Mouse (Mus musculus) gastrocnemius, postnatal 25 days (tissue): ENCODE measurements around the gene Cdkn1c. TPM values are rescaled to one million over a fixed set of nuclear protein-coding genes. Genes with fewer than 3 reads are reported as not detected.

Source experiments
- DNase-seq: peaks from one replicate; pipeline ENCODE4 v3.0.0; 2022
- total RNA-seq, 2 experiments: library from RNA; stranded (reverse); gene quantifications; 1 replicate in 1 of 2; 2 replicates in 1 of 2; pipeline ENCODE4 v1.2.3; 2021

The Cdkn1c gene
- total RNA-seq, 2 experiments from 2014 or later = 95.8 to 152 TPM

DNA sequence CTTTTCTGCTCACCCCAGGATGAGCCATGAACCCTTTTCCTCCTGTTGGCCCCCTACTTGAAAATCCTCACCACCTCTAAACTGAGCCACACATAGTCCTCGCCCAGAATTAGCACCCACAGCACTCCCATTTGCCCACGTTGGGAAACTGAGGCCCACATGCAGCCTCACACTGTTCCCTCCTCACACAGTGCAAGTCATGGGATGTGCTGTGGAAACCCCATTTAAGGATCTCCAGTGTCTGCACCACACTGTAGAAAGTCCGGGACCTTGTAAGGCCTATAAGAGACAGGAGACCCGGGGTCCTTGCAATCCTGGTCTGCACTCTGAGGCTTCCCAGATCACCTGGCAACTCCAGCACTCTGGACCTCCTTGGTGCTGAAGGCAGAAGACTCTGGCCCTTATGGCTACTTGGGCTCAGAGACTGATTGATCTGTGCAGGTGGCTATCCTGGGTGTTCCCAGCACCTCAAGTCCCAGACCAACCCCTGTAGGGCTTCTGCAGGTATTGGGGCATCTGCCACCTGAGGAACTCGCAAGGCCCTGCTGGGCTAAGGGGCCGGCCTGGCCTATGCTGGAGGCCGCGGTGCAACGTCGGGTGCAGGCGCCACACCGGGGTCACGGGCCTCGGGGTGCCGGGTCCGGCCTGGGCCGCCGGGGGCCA is 23.5 kb downstream of the Cdkn1c start:
- no peak for DNase-seq

DNA sequence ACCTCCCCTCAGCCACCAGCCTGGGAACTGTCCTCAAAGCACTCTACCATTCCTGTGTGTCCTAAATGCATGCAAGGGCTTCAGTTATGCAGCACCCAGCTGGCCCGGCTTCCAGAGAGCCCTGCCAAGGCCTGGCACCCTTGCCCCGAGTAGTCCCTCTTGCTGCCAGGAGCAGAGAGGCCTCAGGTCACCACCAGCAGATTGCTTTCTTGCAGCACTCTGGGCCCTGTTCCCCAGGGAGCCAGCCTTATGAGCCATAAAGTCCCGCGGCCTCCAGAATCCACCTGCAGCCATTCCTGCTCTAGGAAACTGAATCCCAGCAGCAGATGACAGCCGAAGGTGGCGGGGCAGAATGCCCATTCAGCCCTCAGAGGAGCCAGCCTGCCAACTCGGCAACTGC is 27.5 kb downstream of the Cdkn1c start:
- peak; percentile 83 for DNase-seq

DNA sequence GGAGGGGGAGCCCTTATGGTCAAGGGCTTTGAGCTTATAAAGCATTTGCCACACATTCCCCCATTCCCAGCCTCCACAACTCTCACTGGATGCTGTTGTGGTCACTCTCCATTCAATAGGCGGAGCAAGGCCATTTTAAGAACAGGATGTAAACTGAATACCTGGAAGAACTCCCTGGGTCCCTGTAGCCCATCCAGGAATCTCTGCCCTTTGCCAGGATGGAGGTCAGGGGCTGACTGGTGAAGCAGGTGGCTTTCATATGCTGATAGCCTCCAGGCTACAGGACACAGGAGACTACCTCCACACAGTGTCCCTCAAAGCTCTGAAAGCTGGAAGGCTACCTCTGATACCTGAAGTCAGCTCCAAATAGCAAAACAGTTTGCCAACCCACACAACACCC is 28.2 kb downstream of the Cdkn1c start:
- DNase-seq = no peak

DNA sequence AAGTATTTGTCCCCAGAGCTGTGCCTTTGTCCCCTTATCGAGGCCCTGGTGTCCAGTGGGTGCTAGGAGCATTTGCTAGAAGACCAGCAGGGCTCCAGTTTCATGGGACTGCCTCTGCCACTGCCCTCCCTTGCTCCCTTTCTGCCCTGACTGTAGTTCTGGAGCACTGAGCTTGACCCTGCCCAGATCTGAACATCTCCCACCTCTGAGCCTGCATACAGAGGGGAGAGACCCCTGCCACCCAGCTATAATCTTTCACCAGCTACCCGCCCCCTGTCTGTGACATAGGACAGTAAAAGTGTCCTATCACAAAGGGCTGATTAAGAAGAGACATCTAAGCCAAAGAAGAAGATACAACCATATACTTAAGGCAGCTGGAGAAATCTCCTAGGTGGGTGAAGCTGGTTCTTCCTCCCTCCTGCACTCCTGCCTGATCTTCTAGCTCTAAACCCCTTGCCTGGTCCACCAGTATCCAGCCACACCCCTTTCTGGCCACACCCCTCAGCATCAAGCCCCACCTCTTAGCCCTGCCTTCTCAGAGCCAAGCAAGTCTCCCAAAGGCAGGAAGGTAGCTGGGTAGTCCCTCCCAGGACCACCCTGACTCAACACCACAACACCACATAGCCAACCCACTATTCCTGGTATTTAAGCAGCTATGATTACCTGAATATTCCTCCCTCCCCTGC is 31.9 kb downstream of the Cdkn1c start:
- DNase-seq = no peak

DNA sequence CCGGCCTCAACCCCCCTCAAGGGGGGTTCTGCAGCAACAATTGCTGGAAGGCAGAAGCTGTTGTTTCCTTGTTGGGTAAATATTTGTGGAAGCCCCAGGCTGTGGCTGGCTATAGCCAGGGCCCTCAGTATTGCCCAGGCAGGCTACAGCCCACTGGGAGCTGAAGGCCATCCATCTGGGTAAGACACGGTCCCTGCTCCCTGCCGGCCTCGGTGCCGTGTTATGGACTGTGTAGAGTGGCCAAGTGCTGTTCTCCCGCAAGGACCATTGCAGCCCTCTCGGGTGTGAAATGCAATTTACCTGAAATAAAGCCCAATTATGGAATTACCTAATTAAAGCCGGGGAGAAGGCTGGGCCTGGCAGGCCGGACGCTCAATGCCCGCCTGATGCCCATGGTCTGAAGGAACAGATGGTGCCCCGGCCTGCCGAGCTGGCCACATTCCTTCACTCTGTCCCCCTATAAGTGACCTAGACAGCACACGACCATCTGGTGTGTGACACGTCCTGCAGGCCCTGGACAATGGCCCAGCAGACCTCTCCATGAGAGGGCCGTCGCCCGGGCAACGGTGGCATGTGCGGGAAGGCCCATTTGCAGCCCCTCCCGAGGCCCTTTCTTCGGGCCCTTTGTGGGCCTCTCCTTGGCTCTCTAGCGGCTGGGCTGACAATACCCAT is 32.6 kb downstream of the Cdkn1c start:
- DNase-seq = no peak

DNA sequence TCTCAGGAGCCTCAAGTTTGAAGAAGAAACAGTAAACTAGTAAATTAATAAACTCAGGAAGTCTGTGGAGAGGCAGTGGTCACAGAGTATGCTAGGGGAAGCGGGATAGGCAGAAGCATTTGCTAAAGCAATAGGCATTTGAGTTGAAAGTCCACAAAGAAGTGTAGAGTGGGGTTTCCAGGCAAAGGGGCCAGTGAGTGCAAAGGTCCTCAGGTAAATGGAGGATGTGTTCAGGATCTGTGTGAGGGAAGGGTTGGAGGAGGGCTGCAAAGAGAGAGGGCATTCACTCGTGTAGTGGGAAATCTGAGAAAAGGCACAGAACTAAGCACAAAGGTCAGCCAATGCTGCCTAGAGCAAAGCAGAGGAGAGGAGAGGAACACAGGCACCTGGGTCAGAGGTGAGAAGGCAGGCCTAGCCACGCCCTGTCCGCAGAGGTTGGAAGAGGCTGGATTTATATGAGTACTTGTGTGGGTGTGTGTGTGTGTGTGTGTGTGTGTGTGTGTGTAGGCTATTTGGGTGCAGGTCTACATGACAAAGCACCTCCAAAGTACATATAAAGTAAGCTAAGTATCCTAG is 41.2 kb downstream of the Cdkn1c start:
- DNase-seq = no peak

DNA sequence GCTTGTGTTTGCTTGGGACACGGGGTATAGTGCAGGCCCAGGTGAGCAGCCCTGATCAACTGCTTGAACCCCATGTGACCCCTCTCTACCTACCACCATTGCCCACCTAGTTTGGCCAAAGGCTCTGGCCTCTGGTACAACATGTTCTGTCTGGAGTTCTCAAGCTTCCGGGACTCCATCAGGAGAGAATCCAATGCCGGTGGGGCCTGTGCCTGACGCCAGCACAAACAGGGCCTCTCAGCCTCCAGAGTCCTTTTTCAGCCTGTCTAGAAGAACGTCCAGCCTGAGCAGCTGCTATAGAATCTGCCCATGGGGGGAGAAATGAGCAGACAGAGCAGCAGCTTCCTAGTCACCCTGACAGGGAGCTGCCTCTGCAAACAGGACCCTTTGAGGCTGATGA is 43.0 kb downstream of the Cdkn1c start:
- peak; percentile 55 for DNase-seq

DNA sequence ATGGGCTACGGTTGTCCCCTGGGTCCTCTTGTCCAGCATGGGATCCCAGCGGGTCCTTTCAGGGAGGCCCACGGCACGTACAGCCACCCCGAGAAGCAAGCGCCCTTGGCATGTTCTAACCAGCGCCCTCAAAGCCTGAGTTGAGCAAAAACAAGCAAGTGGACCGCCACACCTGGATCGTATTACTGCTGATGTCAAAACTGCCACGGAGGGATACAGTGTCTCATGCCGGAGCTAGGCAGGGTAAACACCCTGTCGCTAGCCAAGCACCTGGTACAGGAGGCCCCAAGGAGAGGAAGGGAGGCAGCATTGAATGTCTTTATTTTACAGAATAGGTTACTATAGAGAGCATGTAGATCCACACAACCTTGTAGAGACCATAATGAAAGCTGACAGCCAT is 44.4 kb downstream of the Cdkn1c start:
- DNase-seq = peak; percentile 64

DNA sequence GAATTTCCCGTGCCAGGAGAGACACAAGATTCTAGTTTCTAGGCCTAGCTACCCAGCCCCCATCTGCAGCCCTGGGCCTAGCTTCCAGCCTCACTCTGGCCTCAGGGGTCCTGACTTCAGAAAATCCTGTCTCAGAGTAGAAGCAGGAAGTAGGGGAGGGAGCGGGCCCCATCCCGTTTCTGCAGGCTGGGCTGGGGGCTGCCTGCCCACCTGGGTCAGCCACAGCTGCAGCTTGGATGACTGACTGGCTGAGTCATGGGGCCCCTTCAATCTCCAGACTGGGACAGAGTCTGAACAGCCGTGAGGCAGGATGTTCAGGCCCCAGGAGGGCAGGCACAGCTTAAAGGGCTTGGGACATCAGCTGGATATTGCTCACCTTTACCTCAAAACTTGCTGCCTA is 45.8 kb downstream of the Cdkn1c start:
- no peak for DNase-seq

DNA sequence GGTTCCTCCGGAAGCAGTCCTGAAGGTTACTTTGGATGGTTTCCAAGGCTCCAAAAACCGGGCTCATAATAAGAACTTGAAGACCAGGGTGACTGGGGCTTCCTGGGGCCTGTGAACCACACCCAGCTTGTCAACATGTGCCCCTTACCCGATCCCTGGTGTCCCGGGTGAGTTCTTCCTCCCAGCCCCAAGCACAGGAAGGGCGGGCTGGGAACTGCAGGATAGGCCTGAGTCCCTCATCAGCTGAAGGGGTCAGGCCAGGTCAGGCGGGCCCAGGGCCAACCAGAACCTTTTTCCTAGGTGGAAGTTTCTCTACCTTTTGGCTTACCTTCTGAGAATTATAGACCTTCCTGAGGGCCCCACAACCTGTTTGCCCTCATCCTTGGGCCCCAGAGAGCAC is 48.2 kb downstream of the Cdkn1c start:
- DNase-seq = peak; percentile 55

DNA sequence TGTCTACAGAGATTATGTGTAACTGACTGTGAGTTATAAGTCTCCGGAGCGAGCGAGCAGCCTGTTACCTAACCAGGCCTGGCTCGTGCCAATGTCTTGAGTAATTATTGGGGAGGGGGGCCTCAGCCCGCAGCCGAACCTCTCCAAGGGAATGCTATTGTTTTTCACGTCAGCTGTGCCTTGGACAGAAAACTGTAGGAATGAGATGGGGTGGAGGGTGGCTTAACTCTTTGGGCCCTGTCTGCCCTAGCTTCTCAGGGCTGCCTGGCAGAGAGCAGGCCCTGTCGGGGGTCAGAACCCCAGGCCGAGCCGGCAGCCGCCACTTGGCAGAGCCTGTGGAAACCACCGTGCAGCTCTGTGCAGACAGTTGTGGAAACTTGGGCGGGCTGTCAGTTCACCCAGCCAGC is 52.2 kb downstream of the Cdkn1c start:
- peak; percentile 75 for DNase-seq

Other genes with a start within 250 kb of the Cdkn1c start
- gene Slc22a18, start 12.7 kb upstream of the Cdkn1c start, total RNA-seq = under 1 TPM in 1 of 2 experiments, not detected in 1; 0.29 TPM
- gene Phlda2, start 42.1 kb upstream of the Cdkn1c start, total RNA-seq = not detected
- gene Nap1l4, start 88.1 kb upstream of the Cdkn1c start, total RNA-seq = 100 to 1,000 TPM; 167 to 174 TPM
- gene Cars, start 139.0 kb upstream of the Cdkn1c start, total RNA-seq = 10 to 100 TPM; 32.7 to 32.9 TPM
- under 1 TPM; 0.08 to 0.43 TPM for gene Tnfrsf26, start 167.7 kb upstream of the Cdkn1c start, total RNA-seq
- gene Tnfrsf22, start 188.6 kb upstream of the Cdkn1c start, total RNA-seq = 1 to 10 TPM; 1.4 to 1.7 TPM
- 1 to 10 TPM; 3.2 to 5.0 TPM for gene Tnfrsf23, start 224.8 kb upstream of the Cdkn1c start, total RNA-seq